Mouse (Mus musculus) brain, adult 2 months (tissue): ENCODE measurements at regions not wholly inside any gene's neighbourhood (a gene's known extent, or its start where the extent isn't known, plus 50 kb on each side); places are given as distances from the start of the nearest gene placed in this dataset.
A peak's percentile ranks its signal among the peaks of the same experiment; 100 is the strongest.

Source experiments
- DNase-seq: peaks from one replicate; pipeline ENCODE4 v3.0.0; 2011; ENCODE audit warnings: low read depth, low spot score

- no peak for DNase-seq
Measured at GRCm38 (mm10) chr19:25729103-25729502, 56.9 kb downstream of the Dmrt2 start.

GRCm38 (mm10) chr19:25729633-25730032 lies 57.4 kb downstream of the Dmrt2 start:
- DNase-seq, result no peak

GRCm38 (mm10) chr19:25778455-25778854 lies 106.2 kb downstream of the Dmrt2 start:
- no peak for DNase-seq

GRCm38 (mm10) chr19:25779356-25779755 lies 107.1 kb downstream of the Dmrt2 start:
- no peak for DNase-seq

GRCm38 (mm10) chr19:25781314-25781713 lies 109.1 kb downstream of the Dmrt2 start:
- DNase-seq, result no peak

- DNase-seq, result no peak
Measured at GRCm38 (mm10) chr19:25802692-25803091, 130.5 kb downstream of the Dmrt2 start.

GRCm38 (mm10) chr19:25805351-25805750 lies 133.1 kb downstream of the Dmrt2 start:
- peak; percentile 66 for DNase-seq

- no peak for DNase-seq
Measured at GRCm38 (mm10) chr19:25813651-25814050, 141.4 kb downstream of the Dmrt2 start.

- DNase-seq, result no peak
Measured at GRCm38 (mm10) chr19:25845158-25845557, 172.9 kb downstream of the Dmrt2 start.

- DNase-seq, result no peak
Measured at GRCm38 (mm10) chr19:25856344-25856743, 184.1 kb downstream of the Dmrt2 start.

- DNase-seq, result no peak
Measured at GRCm38 (mm10) chr19:25863312-25863711, 191.1 kb downstream of the Dmrt2 start.

- DNase-seq, result peak; percentile 1
Measured at GRCm38 (mm10) chr19:25906721-25907120, 234.5 kb downstream of the Dmrt2 start.

- DNase-seq, result no peak
Measured at GRCm38 (mm10) chr19:25922052-25922451, 249.8 kb downstream of the Dmrt2 start.

- no peak for DNase-seq
Measured at GRCm38 (mm10) chr19:25922806-25923205, 250.6 kb downstream of the Dmrt2 start.

GRCm38 (mm10) chr19:25923727-25924384 lies 251.6 kb downstream of the Dmrt2 start:
- DNase-seq, result no peak

GRCm38 (mm10) chr19:25924385-25924769 lies 252.2 kb downstream of the Dmrt2 start:
- DNase-seq, result no peak

GRCm38 (mm10) chr19:25927220-25927619 lies 255.0 kb downstream of the Dmrt2 start:
- DNase-seq, result no peak

GRCm38 (mm10) chr19:25937343-25937742 lies 265.1 kb downstream of the Dmrt2 start:
- DNase-seq, result no peak

GRCm38 (mm10) chr19:25971210-25971609 lies 299.0 kb downstream of the Dmrt2 start:
- DNase-seq, result peak; percentile 27

GRCm38 (mm10) chr19:25975202-25975601 lies 303.0 kb downstream of the Dmrt2 start:
- DNase-seq, result peak; percentile 69

- no peak for DNase-seq
Measured at GRCm38 (mm10) chr19:25980308-25980707, 308.1 kb downstream of the Dmrt2 start.

- DNase-seq, result peak; percentile 70
Measured at GRCm38 (mm10) chr19:26014620-26015180, 342.5 kb downstream of the Dmrt2 start.

- DNase-seq, result peak; percentile 2
Measured at GRCm38 (mm10) chr19:26021141-26021540, 348.9 kb downstream of the Dmrt2 start.

- no peak for DNase-seq
Measured at GRCm38 (mm10) chr19:26026103-26026502, 353.9 kb downstream of the Dmrt2 start.
